Mouse (Mus musculus) CH12.LX (cell line): ENCODE data around the gene Mospd3.

Source experiments
- CHD1 ChIP-seq: IDR thresholded peaks from 2 replicates; pipeline ENCODE4 v1.6.1; 2012; ENCODE audit warnings: low read depth, low read length, improper control_type of control experiment, inconsistent platforms
- CTCF ChIP-seq, 2 experiments: IDR thresholded peaks in 1 of 2; conservative IDR thresholded peaks in 1 of 2; 2 replicates each; pipeline ENCODE4 v1.5.1; 2011 to 2012; ENCODE audit warnings: low read depth in 2 of 2, low read length in 2 of 2, improper control_type of control experiment in 1 of 2, inconsistent platforms in 1 of 2, mild to moderate bottlenecking in 1 of 2, moderate library complexity in 1 of 2
- ETS1 ChIP-seq: conservative IDR thresholded peaks from 2 replicates; pipeline ENCODE4 v1.6.1; 2012; ENCODE audit warnings: low read depth, mild to moderate bottlenecking, inconsistent platforms, low read length, improper control_type of control experiment, moderate library complexity
- GABPA ChIP-seq: IDR thresholded peaks from 2 replicates; pipeline ENCODE4 v1.6.1; 2012; ENCODE audit warnings: low read depth, low read length, improper control_type of control experiment, inconsistent platforms; ENCODE audit not compliant: insufficient replicate concordance
- MAZ ChIP-seq: IDR thresholded peaks from 2 replicates; pipeline ENCODE4 v1.6.1; 2012; ENCODE audit warnings: low read depth, mild to moderate bottlenecking, inconsistent platforms, low read length, improper control_type of control experiment, moderate library complexity
- POLR2A ChIP-seq: IDR thresholded peaks from 2 replicates; pipeline ENCODE4 v1.6.1; 2011; ENCODE audit warnings: low read depth, mild to moderate bottlenecking, improper control_type of control experiment, low read length
- RAD21 ChIP-seq: IDR thresholded peaks from 2 replicates; pipeline ENCODE4 v1.6.1; 2011; ENCODE audit warnings: low read depth, mild to moderate bottlenecking, low read length, improper control_type of control experiment, moderate library complexity
- SIN3A ChIP-seq: IDR thresholded peaks from 2 replicates; pipeline ENCODE4 v1.6.1; 2012; ENCODE audit warnings: low read length, improper control_type of control experiment, inconsistent platforms
- ZC3H11A ChIP-seq: IDR thresholded peaks from 2 replicates; pipeline ENCODE4 v1.6.1; 2012; ENCODE audit warnings: low read depth, mild to moderate bottlenecking, inconsistent platforms, low read length, improper control_type of control experiment
- ZKSCAN1 ChIP-seq: IDR thresholded peaks from 2 replicates; pipeline ENCODE4 v1.6.1; 2012; ENCODE audit warnings: low read depth, inconsistent platforms, low read length, improper control_type of control experiment, borderline replicate concordance
- ZMIZ1 ChIP-seq: IDR thresholded peaks from 2 replicates; pipeline ENCODE4 v1.6.1; 2012; ENCODE audit warnings: low read depth, mild to moderate bottlenecking, inconsistent platforms, low read length, improper control_type of control experiment
- ZNF384 ChIP-seq: IDR thresholded peaks from 2 replicates; pipeline ENCODE4 v1.6.1; 2012; ENCODE audit warnings: low read depth, low read length, improper control_type of control experiment, inconsistent platforms

GRCm38 (mm10) chr5:137613550-137613949 lies 12.7 kb upstream of the Mospd3 start, which contains the start of gene Pcolce:
- TF ChIP-seq POLR2A: no peak
- no peak for TF ChIP-seq CTCF (conservative IDR thresholded peaks at IDR 0.05 in 1 of 2, IDR thresholded peaks at IDR 0.05 in 1 of 2; ENCODE audit: low read depth in 2 of 2, low read length in 2 of 2)
- no peak for TF ChIP-seq MAZ
- no peak for TF ChIP-seq RAD21
- TF ChIP-seq SIN3A: no peak
- TF ChIP-seq ZKSCAN1: no peak
- TF ChIP-seq CHD1: no peak
- TF ChIP-seq ETS1: no peak
- no peak for TF ChIP-seq GABPA
- TF ChIP-seq ZC3H11A: no peak
- TF ChIP-seq ZMIZ1: no peak
- no peak for TF ChIP-seq ZNF384
